Mouse (Mus musculus) MEL (cell line): ENCODE measurements around the gene Rassf3.

Source experiments
- CTCF ChIP-seq, 3 experiments: IDR thresholded peaks in 2 of 3; conservative IDR thresholded peaks in 1 of 3; 2 replicates each; pipeline ENCODE4 v1.5.1; 2011 to 2012; ENCODE audit warnings: low read length in 3 of 3, low read depth in 2 of 3, mild to moderate bottlenecking in 2 of 3, improper control_type of control experiment in 1 of 3, inconsistent platforms in 1 of 3, mixed read lengths in 1 of 3, moderate library complexity in 1 of 3; ENCODE audit not compliant: control insufficient read depth in 1 of 3, insufficient read depth in 1 of 3, poor library complexity in 1 of 3, severe bottlenecking in 1 of 3
- POLR2A ChIP-seq, 2 experiments: IDR thresholded peaks; 2 replicates each; pipeline ENCODE4 v1.6.1; 2011 to 2012; ENCODE audit warnings: low read length in 2 of 2, mild to moderate bottlenecking in 2 of 2, control low read depth in 1 of 2, improper control_type of control experiment in 1 of 2, low read depth in 1 of 2, moderate library complexity in 1 of 2; ENCODE audit not compliant: control insufficient read depth in 1 of 2, insufficient read depth in 1 of 2, poor library complexity in 1 of 2
- ZNF384 ChIP-seq: IDR thresholded peaks from 2 replicates; pipeline ENCODE4 v1.6.1; 2012; ENCODE audit warnings: low read depth, mild to moderate bottlenecking, inconsistent platforms, low read length, improper control_type of control experiment

DNA sequence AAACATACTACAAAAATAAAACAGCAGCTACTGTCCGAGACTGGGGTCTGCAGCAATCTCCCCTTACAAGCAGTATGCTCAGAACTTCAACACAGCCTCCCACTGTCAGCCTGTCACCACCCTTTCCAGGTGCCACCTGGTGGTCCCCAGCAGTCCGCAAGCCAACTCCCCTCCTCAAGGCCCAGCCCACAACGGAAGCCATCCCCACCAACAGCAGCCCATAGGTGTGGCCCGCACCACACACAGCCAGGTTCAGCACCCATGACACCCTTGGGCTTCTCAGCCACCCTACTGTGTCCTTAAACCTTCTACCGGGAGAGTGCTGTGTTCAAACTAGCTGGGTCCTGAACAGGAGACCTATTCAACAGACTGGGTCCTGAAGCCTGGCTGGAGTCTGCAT is 51.1 kb downstream of the Rassf3 start:
- TF ChIP-seq POLR2A (IDR thresholded peaks at IDR 0.05; ENCODE audit: control insufficient read depth in 1 of 2, insufficient read depth in 1 of 2, low read depth in 1 of 2, low read length in 2 of 2, poor library complexity in 1 of 2) (no peak), CTCF (IDR thresholded peaks at IDR 0.05 in 2 of 3, conservative IDR thresholded peaks at IDR 0.05 in 1 of 3; ENCODE audit: control insufficient read depth in 1 of 3, insufficient read depth in 1 of 3, low read depth in 2 of 3, low read length in 3 of 3, poor library complexity in 1 of 3, severe bottlenecking in 1 of 3) (no peak), ZNF384 (no peak)
